Mouse (Mus musculus): Measurements from ENCODE around the gene Ifitm2. TPM values are rescaled to one million over a fixed set of nuclear protein-coding genes. Genes with fewer than 3 reads are reported as not detected.

The Ifitm2 gene
- polyA plus RNA-seq, 1 experiment from 2014 or later, result 383 TPM

- Histone ChIP-seq H3K36me3 (ENCODE audit: control insufficient read depth, insufficient read depth, low read length) (peaks cover 2% of the 10 kb centered on the region; the same call in 1 of the 2 replicates), H3K27ac (ENCODE audit: low read depth, low read length) (no peak overlapping the region), H3K4me1 (ENCODE audit: control insufficient read depth, insufficient read depth, low read length) (peaks cover 10% of the 10 kb centered on the region), H3K9ac (ENCODE audit: low read length) (no peak overlapping the region), H3K9me3 (ENCODE audit: control insufficient read depth, low read length) (no peaks in the 10 kb centered on the region), H3K4me3 (ENCODE audit: low read depth, low read length) (no peak overlapping the region), H3K27me3 (ENCODE audit: control insufficient read depth, insufficient read depth, low read length) (no peaks in the 10 kb centered on the region), H3K4me2 (ENCODE audit: low read depth) (no peak overlapping the region)
- ATAC-seq (ENCODE audit: insufficient read depth, low FRiP score, low TSS enrichment) (no peak), DNase-seq (ENCODE audit: low spot score) (no peak)
- WGBS, result 94% methylated on average over 4 of the region's 4 CpGs
Measured at GRCm38 (mm10) chr7:140943356-140943755, 12.4 kb downstream of the Ifitm2 start.

GRCm38 (mm10) chr7:140942811-140943210 is 13.0 kb downstream of the Ifitm2 start:
- 93% methylated on average over 10 of the region's 10 CpGs for WGBS
- ATAC-seq (ENCODE audit: insufficient read depth, low FRiP score, low TSS enrichment) (no peak), DNase-seq (ENCODE audit: low spot score) (no peak)
- Histone ChIP-seq H3K4me3 (ENCODE audit: low read depth, low read length) (no peak overlapping the region), H3K4me2 (ENCODE audit: low read depth) (no peak overlapping the region), H3K27me3 (ENCODE audit: control insufficient read depth, insufficient read depth, low read length) (no peaks in the 10 kb centered on the region), H3K27ac (ENCODE audit: low read depth, low read length) (no peak overlapping the region), H3K36me3 (ENCODE audit: control insufficient read depth, insufficient read depth, low read length) (peaks cover 1% of the 10 kb centered on the region; the same call in 1 of the 2 replicates), H3K4me1 (ENCODE audit: control insufficient read depth, insufficient read depth, low read length) (peaks cover 10% of the 10 kb centered on the region), H3K9me3 (ENCODE audit: control insufficient read depth, low read length) (no peaks in the 10 kb centered on the region), H3K9ac (ENCODE audit: low read length) (no peak overlapping the region)

GRCm38 (mm10) chr7:140942341-140942740 is 13.4 kb downstream of the Ifitm2 start:
- ATAC-seq (ENCODE audit: insufficient read depth, low FRiP score, low TSS enrichment) (no peak), DNase-seq (ENCODE audit: low spot score) (no peak)
- H3K4me3 ChIP-seq (ENCODE audit: low read depth, low read length), result peak overlapping the region; percentile 42
- H3K4me1 ChIP-seq (ENCODE audit: control insufficient read depth, insufficient read depth, low read length), result peaks cover 10% of the 10 kb centered on the region
- H3K4me2 ChIP-seq (ENCODE audit: low read depth), result peak overlapping the region; percentile 57
- H3K9me3 ChIP-seq (ENCODE audit: control insufficient read depth, low read length), result no peaks in the 10 kb centered on the region
- H3K27ac ChIP-seq (ENCODE audit: low read depth, low read length), result no peak overlapping the region
- WGBS, result 67% methylated on average over 9 of the region's 9 CpGs
- H3K36me3 ChIP-seq (ENCODE audit: control insufficient read depth, insufficient read depth, low read length), result no peaks in the 10 kb centered on the region; the same call in 1 of the 2 replicates
- H3K27me3 ChIP-seq (ENCODE audit: control insufficient read depth, insufficient read depth, low read length), result no peaks in the 10 kb centered on the region
- peak overlapping the region; percentile 59 for H3K9ac ChIP-seq (ENCODE audit: low read length)

DNA sequence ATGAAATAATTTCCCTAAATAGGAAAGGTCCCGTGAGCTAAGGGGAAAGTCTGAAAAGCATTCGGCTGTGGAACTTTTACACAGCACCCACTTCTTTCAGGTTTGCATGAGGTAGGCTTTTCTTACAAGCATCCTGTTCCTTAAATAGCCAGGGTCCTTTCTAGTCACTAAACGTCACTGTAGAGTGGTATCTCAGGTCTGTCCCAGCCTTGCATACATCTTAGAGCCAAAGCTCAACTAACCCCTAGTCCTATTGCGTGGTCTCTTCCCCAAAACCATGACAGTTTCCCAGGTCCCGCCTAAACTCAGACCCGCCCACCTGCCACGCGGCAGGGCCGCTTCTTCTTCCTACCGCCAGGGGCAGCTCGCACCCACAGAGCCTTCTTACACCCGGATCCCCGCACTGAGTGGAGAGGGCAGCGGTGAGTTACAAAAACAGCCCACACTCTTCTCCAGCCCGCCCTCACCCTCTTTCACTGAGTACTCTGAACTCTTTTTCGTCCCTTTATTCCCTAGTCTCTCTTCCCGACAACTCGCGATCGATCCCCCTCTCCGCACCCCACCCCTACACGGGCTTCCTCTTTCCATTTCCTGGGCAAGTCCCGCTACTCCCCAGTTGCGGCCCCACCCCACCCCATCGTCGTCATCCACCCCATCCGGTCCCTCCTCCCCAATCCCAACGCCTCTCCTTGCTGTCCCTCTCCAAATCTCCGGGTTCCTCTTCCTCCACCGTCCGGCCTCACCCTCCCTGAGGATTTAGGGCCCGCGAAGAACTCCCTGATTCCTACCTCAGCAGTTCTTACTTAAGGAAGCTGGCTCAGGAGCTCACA is 14.3 kb downstream of the Ifitm2 start, which contains the start of gene Pgghg:
Gene Pgghg (plus strand): TSS at position 170 of the 830 bp plus-strand sequence.
- peaks cover 10% of the 10 kb centered on the region for H3K4me1 ChIP-seq (ENCODE audit: control insufficient read depth, insufficient read depth, low read length)
- H3K27ac ChIP-seq (ENCODE audit: low read depth, low read length), result peak within 1 kb of the TSS; percentile 3; the same call in 1 of the 2 replicates
- H3K9ac ChIP-seq (ENCODE audit: low read length), result peak within 1 kb of the TSS; percentile 59
- peak within 1 kb of the TSS; percentile 42 for H3K4me3 ChIP-seq (ENCODE audit: low read depth, low read length)
- ATAC-seq (ENCODE audit: insufficient read depth, low FRiP score, low TSS enrichment) (peak; percentile 85), DNase-seq (ENCODE audit: low spot score) (peak; percentile 90)
- H3K27me3 ChIP-seq (ENCODE audit: control insufficient read depth, insufficient read depth, low read length), result no peaks in the 10 kb centered on the region
- no peaks in the 10 kb centered on the region; the same call in 1 of the 2 replicates for H3K36me3 ChIP-seq (ENCODE audit: control insufficient read depth, insufficient read depth, low read length)
- peak within 1 kb of the TSS; percentile 57 for H3K4me2 ChIP-seq (ENCODE audit: low read depth)
- no peaks in the 10 kb centered on the region for H3K9me3 ChIP-seq (ENCODE audit: control insufficient read depth, low read length)
- WGBS, result 4% methylated on average over 33 of the region's 33 CpGs

GRCm38 (mm10) chr7:140939669-140940171 is 16.1 kb downstream of the Ifitm2 start:
- WGBS, result 1% methylated on average over 8 of the region's 8 CpGs
- Histone ChIP-seq H3K9ac (ENCODE audit: low read length) (no peak overlapping the region), H3K36me3 (ENCODE audit: control insufficient read depth, insufficient read depth, low read length) (no peaks in the 10 kb centered on the region), H3K9me3 (ENCODE audit: control insufficient read depth, low read length) (no peaks in the 10 kb centered on the region), H3K4me2 (ENCODE audit: low read depth) (no peak overlapping the region), H3K27ac (ENCODE audit: low read depth, low read length) (no peak overlapping the region), H3K4me1 (ENCODE audit: control insufficient read depth, insufficient read depth, low read length) (peaks cover 10% of the 10 kb centered on the region), H3K4me3 (ENCODE audit: low read depth, low read length) (no peak overlapping the region), H3K27me3 (ENCODE audit: control insufficient read depth, insufficient read depth, low read length) (no peaks in the 10 kb centered on the region)
- no peak for ATAC-seq (ENCODE audit: insufficient read depth, low FRiP score, low TSS enrichment)
- DNase-seq (ENCODE audit: low spot score), result peak; percentile 45

GRCm38 (mm10) chr7:140938896-140939295 is 16.9 kb downstream of the Ifitm2 start:
- no peak overlapping the region for H3K9ac ChIP-seq (ENCODE audit: low read length)
- no peak for ATAC-seq (ENCODE audit: insufficient read depth, low FRiP score, low TSS enrichment)
- H3K27me3 ChIP-seq (ENCODE audit: control insufficient read depth, insufficient read depth, low read length), result no peaks in the 10 kb centered on the region
- no peak overlapping the region for H3K4me2 ChIP-seq (ENCODE audit: low read depth)
- no peaks in the 10 kb centered on the region for H3K9me3 ChIP-seq (ENCODE audit: control insufficient read depth, low read length)
- no peak for DNase-seq (ENCODE audit: low spot score)
- H3K36me3 ChIP-seq (ENCODE audit: control insufficient read depth, insufficient read depth, low read length), result no peaks in the 10 kb centered on the region
- H3K27ac ChIP-seq (ENCODE audit: low read depth, low read length), result no peak overlapping the region
- H3K4me1 ChIP-seq (ENCODE audit: control insufficient read depth, insufficient read depth, low read length), result peaks cover 10% of the 10 kb centered on the region
- H3K4me3 ChIP-seq (ENCODE audit: low read depth, low read length), result no peak overlapping the region
- WGBS, result 21% methylated on average over 2 of the region's 2 CpGs

DNA sequence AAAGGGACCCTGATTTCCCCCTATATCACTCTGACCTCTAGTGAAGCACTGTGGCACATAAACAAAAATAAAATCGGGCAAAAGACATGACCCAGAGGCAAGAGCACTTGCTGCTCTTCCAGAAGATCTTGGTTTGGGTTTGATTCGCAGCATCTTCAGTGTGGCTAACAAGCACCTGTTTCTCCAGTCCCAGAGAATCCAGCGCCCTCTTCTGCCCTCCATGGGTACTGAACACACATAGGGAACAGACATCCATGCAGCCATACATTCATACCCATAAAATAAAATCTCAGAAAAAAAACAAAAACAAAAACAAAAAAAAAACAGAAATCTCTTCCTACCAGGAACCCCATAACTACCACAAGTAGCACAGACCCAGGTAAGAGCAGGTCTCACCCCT is 17.4 kb downstream of the Ifitm2 start:
- Histone ChIP-seq H3K4me2 (ENCODE audit: low read depth) (no peak overlapping the region), H3K9me3 (ENCODE audit: control insufficient read depth, low read length) (no peaks in the 10 kb centered on the region), H3K9ac (ENCODE audit: low read length) (no peak overlapping the region), H3K27ac (ENCODE audit: low read depth, low read length) (no peak overlapping the region), H3K36me3 (ENCODE audit: control insufficient read depth, insufficient read depth, low read length) (no peaks in the 10 kb centered on the region), H3K4me1 (ENCODE audit: control insufficient read depth, insufficient read depth, low read length) (peaks cover 10% of the 10 kb centered on the region), H3K27me3 (ENCODE audit: control insufficient read depth, insufficient read depth, low read length) (no peaks in the 10 kb centered on the region), H3K4me3 (ENCODE audit: low read depth, low read length) (no peak overlapping the region)
- ATAC-seq (ENCODE audit: insufficient read depth, low FRiP score, low TSS enrichment) (no peak), DNase-seq (ENCODE audit: low spot score) (no peak)
- 40% methylated on average over 3 of the region's 3 CpGs for WGBS

GRCm38 (mm10) chr7:140927181-140927580 is 28.6 kb downstream of the Ifitm2 start:
- 87% methylated on average over 6 of the region's 6 CpGs for WGBS
- no peak for DNase-seq (ENCODE audit: low spot score)

More at GRCm38 (mm10) chr7:140927181-140927580, 28.6 kb downstream of the Ifitm2 start:
- H3K9ac ChIP-seq (ENCODE audit: low read length), result no peak overlapping the region
- no peak overlapping the region for H3K4me2 ChIP-seq (ENCODE audit: low read depth)
- no peaks in the 10 kb centered on the region for H3K9me3 ChIP-seq (ENCODE audit: control insufficient read depth, low read length)
- peaks cover 7% of the 10 kb centered on the region for H3K4me1 ChIP-seq (ENCODE audit: control insufficient read depth, insufficient read depth, low read length)
- H3K27ac ChIP-seq (ENCODE audit: low read depth, low read length), result no peak overlapping the region
- H3K36me3 ChIP-seq (ENCODE audit: control insufficient read depth, insufficient read depth, low read length), result no peaks in the 10 kb centered on the region
- H3K4me3 ChIP-seq (ENCODE audit: low read depth, low read length), result no peak overlapping the region
- H3K27me3 ChIP-seq (ENCODE audit: control insufficient read depth, insufficient read depth, low read length), result peaks cover 20% of the 10 kb centered on the region
- ATAC-seq (ENCODE audit: insufficient read depth, low FRiP score, low TSS enrichment), result no peak

All from neural tube, embryonic 11.5 days (tissue).